Mouse (Mus musculus) midbrain, embryonic 11.5 days (tissue): ENCODE measurements around the gene Dand5. TPM values are rescaled to one million over a fixed set of nuclear protein-coding genes. Genes with fewer than 3 reads are reported as not detected.

Experiments used
- ATAC-seq: fragments of 200-750 bp; cut with Nextera tagmentation; 2 replicates; pipeline ENCODE4 v1.8.0; 2017; ENCODE audit warnings: moderate TSS enrichment, moderate library complexity; ENCODE audit not compliant: low FRiP score
- DNase-seq: peaks from one replicate; pipeline ENCODE4 v3.0.0; 2015; ENCODE audit warnings: low spot score; ENCODE audit errors: missing footprints
- H3K27ac ChIP-seq: fragments of 300-500 bp; sonication (generic); 2 replicates; pipeline ENCODE4 v1.5.1; 2014; ENCODE audit warnings: low read depth, low read length
- H3K27me3 ChIP-seq: fragments of 300-500 bp; sonication (generic); 2 replicates; pipeline ENCODE4 v1.6.1; 2014; ENCODE audit warnings: mild to moderate bottlenecking, low read length, moderate library complexity, mixed read lengths; ENCODE audit not compliant: control insufficient read depth, insufficient read depth
- H3K36me3 ChIP-seq: fragments of 300-500 bp; sonication (generic); 2 replicates; pipeline ENCODE4 v1.6.1; 2014; ENCODE audit warnings: mild to moderate bottlenecking, low read length, moderate library complexity, mixed read lengths; ENCODE audit not compliant: control insufficient read depth, insufficient read depth
- H3K4me1 ChIP-seq: fragments of 300-500 bp; sonication (generic); 2 replicates; pipeline ENCODE4 v1.6.1; 2014; ENCODE audit warnings: low read length; ENCODE audit not compliant: control insufficient read depth, insufficient read depth
- H3K4me2 ChIP-seq: fragments of 300-500 bp; sonication (generic); 2 replicates; pipeline ENCODE4 v1.6.1; 2014; ENCODE audit warnings: mild to moderate bottlenecking, moderate library complexity
- H3K4me3 ChIP-seq: fragments of 300-500 bp; sonication (generic); 2 replicates; pipeline ENCODE4 v1.5.1; 2014; ENCODE audit warnings: low read depth, low read length
- H3K9ac ChIP-seq: fragments of 300-500 bp; sonication (generic); 2 replicates; pipeline ENCODE4 v1.6.1; 2014; ENCODE audit warnings: low read length
- H3K9me3 ChIP-seq: fragments of 300-500 bp; sonication (generic); 2 replicates; pipeline ENCODE4 v1.6.1; 2016; ENCODE audit warnings: low read length; ENCODE audit not compliant: control insufficient read depth
- WGBS: fragments of 180-500 bp; shearing (Covaris S2); extraction: QIAGEN DNeasy Blood & Tissue Kit; methylation state at CpG from one replicate; pipeline ENCODE4 v1.1.7; 2014; 5-methylcytosine and 5-hydroxymethylcytosine counted together
- polyA plus RNA-seq: library from polyadenylated mRNA; unstranded; fragments of >200 nt; fragmentation: Nextera tagmentation; extraction: Ambion mirVana; gene quantifications from 2 replicates; pipeline ENCODE4 v1.2.1, GENCODE M21; 2014

Dand5 gene
- 3.9 and 4.6 TPM in 2 replicates for polyA plus RNA-seq

DNA sequence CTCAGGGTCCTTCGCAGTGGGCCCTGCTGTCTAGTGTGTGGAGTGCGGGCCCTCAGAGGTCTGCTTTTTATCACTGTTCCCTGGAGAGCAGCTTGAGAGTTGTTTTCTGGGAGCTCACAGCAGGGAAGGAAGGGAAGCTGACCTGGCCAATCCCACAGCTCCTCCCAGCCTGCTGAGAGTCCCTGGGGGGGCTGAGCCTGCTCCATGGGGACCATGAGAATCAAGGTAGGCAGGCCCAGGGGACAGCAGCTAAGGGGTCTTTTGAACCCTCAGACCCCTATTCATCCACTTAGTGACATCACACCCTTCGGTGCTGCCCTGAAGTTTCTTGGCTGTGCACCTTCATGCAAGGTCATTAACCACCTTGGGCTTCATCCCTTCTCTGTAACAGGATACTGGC is at the start of gene Dand5:
Dand5 (minus strand) TSS at position 101 of the 400 bp plus-strand sequence.
- 25% methylated on average over 3 of the region's 3 CpGs for WGBS
- no peak within 1 kb of the TSS for H3K9ac ChIP-seq
- no peaks in the 10 kb centered on the region for H3K9me3 ChIP-seq
- H3K4me1 ChIP-seq = no peaks in the 10 kb centered on the region
- H3K36me3 ChIP-seq = no peaks in the 10 kb centered on the region
- H3K27ac ChIP-seq = no peak within 1 kb of the TSS
- DNase-seq = no peak
- peak within 1 kb of the TSS; percentile 37 for H3K4me2 ChIP-seq
- ATAC-seq = no peak
- no peaks in the 10 kb centered on the region for H3K27me3 ChIP-seq
- H3K4me3 ChIP-seq = no peak within 1 kb of the TSS

DNA sequence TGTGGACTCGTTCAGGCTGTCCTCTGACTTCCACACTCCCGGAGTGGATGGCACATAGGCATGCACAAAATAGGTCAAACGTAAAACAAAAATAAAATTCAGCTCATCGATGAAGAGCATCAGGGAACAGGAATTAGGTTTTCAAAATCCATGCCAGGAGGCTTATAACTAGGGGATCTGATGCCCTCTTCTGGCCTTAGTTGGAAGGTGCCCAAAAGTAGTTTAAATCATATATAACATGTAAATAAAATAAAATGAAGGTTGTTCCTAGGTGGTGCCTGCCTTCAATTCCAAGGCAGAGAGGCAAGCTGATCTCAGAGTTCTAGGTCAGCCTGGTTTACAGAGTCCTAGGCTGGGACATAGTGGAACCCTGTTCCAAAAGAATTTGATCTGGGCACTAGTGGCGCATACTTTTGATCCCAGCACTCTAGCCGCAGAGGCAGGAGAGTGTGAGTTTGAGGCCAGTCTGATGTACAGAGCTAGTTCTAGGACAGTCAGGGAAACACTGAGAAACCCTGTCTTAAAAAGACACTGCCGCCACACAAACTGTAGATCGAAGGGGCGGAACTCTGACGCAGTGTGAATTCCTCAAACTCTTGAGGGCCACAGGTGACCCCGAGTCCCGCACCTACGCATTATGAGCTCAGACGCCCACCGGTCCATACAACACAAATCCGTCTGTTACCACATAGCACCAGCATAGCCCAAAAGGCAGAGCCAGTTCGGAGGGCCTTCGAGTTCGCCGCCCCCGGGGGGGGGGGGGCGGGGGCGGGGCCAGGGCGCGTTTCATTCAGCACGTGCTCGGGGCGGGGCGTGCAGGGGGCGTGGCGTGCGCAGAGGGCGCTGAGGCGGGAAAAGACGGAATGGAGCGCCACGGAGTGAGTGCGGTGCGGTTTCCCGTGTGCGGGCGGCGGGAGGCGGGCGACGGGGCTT is 49.0 kb upstream of the Dand5 start, which contains the start of gene Syce2:
Syce2 (plus strand) TSS at position 736 of the 933 bp plus-strand sequence.
- Histone ChIP-seq H3K9me3 (no peaks in the 10 kb centered on the region), H3K4me2 (peak within 1 kb of the TSS; percentile 71), H3K36me3 (peaks cover 16% of the 10 kb centered on the region), H3K27ac (no peak within 1 kb of the TSS), H3K9ac (peak within 1 kb of the TSS; percentile 66), H3K4me3 (peak within 1 kb of the TSS; percentile 31), H3K4me1 (peaks cover 6% of the 10 kb centered on the region; the same call in 1 of the 2 replicates), H3K27me3 (peaks cover 8% of the 10 kb centered on the region)
- WGBS = 19% methylated on average over 42 of the region's 46 CpGs
- ATAC-seq = peak; percentile 73
- peak; percentile 95 for DNase-seq

DNA sequence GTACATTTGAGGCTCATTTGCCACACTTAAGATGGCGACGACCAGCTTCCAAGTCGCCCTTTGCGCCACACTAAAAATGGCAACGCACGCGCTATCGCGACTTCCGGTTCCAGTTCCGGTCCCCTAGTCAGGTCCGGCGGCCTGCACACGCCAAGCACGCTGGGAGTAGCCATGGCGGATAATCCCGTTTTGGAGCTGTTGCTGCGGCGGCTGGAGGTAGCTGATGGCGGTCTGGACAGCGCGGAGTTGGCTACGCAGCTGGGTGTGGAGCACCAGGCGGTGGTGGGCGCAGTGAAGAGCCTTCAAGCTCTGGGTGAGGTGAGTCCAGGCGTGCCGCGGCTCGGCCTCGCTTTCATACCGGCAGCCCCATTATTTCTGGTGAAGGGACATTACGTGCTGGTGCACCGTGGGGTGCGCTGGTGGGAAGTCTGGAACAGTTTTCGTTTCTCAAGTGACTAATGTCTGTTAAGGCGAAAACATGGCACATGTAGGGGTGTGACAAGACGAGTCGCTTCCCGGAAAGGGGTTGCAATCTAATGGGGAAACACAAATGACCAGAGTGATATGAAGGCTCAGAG is 34.3 kb upstream of the Dand5 start, which contains the start of gene Farsa:
Farsa (plus strand) TSS at position 126 of the 578 bp plus-strand sequence.
- H3K4me1 ChIP-seq = peaks cover 11% of the 10 kb centered on the region
- WGBS = under 1% methylated on average over 39 of the region's 39 CpGs
- peak within 1 kb of the TSS; percentile 86 for H3K9ac ChIP-seq
- DNase-seq (peak; percentile 99), ATAC-seq (peak; percentile 92)
- H3K4me3 ChIP-seq = peak within 1 kb of the TSS; percentile 93
- no peaks in the 10 kb centered on the region for H3K27me3 ChIP-seq
- H3K36me3 ChIP-seq = peaks cover 8% of the 10 kb centered on the region; the same call in 1 of the 2 replicates
- H3K4me2 ChIP-seq = peak within 1 kb of the TSS; percentile 94
- no peaks in the 10 kb centered on the region for H3K9me3 ChIP-seq
- no peak within 1 kb of the TSS; the same call in 1 of the 2 replicates for H3K27ac ChIP-seq

DNA sequence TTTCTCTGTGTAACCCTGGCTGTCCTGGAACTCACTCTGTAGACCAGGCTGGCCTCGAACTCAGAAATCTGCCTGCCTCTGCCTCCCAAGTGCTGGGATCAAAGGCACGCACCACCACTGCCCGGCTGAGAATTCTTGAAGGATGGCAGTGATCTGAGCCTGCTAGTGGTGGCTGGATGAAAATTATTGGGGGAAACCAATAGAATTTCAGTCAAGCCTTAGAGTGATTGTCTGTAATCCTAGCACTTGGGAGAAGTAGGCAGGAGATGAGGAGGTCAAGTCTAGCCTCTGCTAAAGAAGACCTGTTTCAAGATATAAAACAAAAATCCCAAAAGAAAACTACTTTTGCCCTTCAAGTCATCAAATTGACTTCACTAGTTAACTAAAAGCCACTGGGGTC is 33.8 kb upstream of the Dand5 start:
- H3K36me3 ChIP-seq = peaks cover 6% of the 10 kb centered on the region; the same call in 1 of the 2 replicates
- no peak overlapping the region for H3K27ac ChIP-seq
- WGBS = 87% methylated on average over 3 of the region's 3 CpGs

DNA sequence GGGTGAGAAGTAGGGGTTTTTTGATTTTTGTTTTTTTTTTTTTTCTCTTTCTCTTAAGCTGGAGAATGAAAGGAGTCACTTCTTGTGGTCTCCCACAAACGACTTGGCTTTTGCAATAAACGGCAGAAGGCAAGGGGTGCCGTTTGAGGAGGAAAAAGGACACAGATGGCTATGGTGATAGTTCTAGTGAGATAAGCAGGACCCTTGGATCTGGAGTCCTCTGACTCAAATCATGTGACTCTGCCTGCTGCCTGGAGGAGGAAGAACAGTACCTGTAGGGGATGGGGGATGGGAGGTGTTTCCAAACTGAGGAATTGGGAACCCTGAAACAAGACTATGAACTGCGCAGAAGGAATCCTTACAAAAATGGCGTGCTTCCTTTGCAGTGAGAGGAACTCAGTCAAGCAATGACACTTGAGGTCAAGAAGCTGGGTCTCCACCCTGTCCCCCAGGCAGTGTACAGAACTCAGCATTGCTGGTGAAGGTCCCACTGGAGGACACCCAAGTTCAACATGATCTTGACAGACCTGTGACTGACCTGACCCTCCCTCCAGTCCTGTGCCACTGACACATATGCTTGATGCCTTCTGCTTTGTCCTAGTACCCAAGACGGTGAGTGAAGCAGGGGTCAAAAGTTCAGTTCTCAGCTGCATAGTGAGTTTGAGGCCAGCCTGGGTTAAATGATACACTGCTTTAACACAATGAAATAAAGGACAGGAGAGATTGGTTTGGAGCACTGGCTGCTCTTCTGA is 25.2 kb upstream of the Dand5 start:
- ATAC-seq (no peak), DNase-seq (no peak)
- H3K27ac ChIP-seq = 0 out of 2 replicates have a peak overlapping the region, but pooled peaks have one; percentile 21

More for the DNA sequence above, 33.8 kb upstream of the Dand5 start:
- H3K9me3 ChIP-seq = no peaks in the 10 kb centered on the region
- ATAC-seq (peak; percentile 52), DNase-seq (no peak)
- H3K4me2 ChIP-seq = peak overlapping the region; percentile 94; the same call in 1 of the 2 replicates
- peaks cover 11% of the 10 kb centered on the region for H3K4me1 ChIP-seq
- no peak overlapping the region for H3K9ac ChIP-seq
- no peak overlapping the region; the same call in 1 of the 2 replicates for H3K4me3 ChIP-seq
- H3K27me3 ChIP-seq = no peaks in the 10 kb centered on the region

DNA sequence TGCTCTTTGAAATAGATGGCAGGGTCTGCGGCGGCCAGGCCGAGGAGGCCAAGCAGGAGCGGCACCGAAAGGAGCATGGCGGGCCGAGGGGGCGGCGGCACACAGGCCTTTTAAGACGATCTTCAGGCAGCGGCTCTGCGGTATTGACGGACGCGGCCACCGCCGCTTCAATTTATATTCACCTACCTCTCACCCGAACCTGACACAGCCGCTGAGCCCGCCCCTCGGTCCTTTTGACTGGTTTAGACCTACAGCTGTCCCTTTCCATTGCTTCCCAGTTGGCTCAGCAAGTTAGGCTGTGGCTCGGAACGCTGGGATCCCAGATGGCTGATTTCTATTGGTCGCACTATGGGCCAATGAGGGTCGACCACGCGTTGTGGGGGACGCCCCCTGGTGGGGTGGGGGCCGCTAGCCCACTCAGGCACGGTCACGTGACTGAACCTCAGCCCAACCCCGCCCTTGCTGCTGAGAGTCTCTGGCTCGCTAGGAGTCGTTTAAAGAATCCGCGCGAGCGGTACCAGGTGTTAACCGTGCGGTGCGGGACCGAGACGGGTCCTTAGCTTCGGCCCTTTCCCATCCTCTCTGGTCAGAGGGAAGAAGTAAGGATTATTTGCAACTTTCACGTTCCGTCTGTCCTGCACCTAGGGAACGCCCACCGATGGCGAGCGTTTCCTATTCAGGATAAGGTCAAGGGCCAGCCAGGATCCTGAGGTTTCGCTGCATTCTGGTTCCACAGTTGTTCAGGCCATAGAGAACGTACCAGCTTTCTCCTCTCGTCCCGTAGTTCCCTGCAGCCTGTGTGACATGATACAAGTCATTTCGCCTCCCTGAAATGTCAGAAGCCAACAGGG is 24.3 kb upstream of the Dand5 start, which contains the start of gene Calr:
Calr (minus strand) TSS at position 213 of the 851 bp plus-strand sequence.
- WGBS = 1% methylated on average over 55 of the region's 55 CpGs
- Histone ChIP-seq H3K9me3 (no peaks in the 10 kb centered on the region), H3K27me3 (no peaks in the 10 kb centered on the region), H3K9ac (peak within 1 kb of the TSS; percentile 98), H3K27ac (peak within 1 kb of the TSS; percentile 77), H3K4me3 (peak within 1 kb of the TSS; percentile 97), H3K36me3 (peaks cover 27% of the 10 kb centered on the region), H3K4me2 (peak within 1 kb of the TSS; percentile 78), H3K4me1 (peaks cover 18% of the 10 kb centered on the region)
- ATAC-seq (peak; percentile 99), DNase-seq (peak; percentile 100)

More for the DNA sequence above, 25.2 kb upstream of the Dand5 start:
- Histone ChIP-seq H3K4me2 (peak overlapping the region; percentile 65), H3K36me3 (peaks cover 20% of the 10 kb centered on the region), H3K4me3 (peak overlapping the region; percentile 97), H3K9ac (peak overlapping the region; percentile 72), H3K27me3 (no peaks in the 10 kb centered on the region), H3K4me1 (peaks cover 18% of the 10 kb centered on the region), H3K9me3 (no peaks in the 10 kb centered on the region)
- 61% methylated on average over 6 of the region's 6 CpGs for WGBS

DNA sequence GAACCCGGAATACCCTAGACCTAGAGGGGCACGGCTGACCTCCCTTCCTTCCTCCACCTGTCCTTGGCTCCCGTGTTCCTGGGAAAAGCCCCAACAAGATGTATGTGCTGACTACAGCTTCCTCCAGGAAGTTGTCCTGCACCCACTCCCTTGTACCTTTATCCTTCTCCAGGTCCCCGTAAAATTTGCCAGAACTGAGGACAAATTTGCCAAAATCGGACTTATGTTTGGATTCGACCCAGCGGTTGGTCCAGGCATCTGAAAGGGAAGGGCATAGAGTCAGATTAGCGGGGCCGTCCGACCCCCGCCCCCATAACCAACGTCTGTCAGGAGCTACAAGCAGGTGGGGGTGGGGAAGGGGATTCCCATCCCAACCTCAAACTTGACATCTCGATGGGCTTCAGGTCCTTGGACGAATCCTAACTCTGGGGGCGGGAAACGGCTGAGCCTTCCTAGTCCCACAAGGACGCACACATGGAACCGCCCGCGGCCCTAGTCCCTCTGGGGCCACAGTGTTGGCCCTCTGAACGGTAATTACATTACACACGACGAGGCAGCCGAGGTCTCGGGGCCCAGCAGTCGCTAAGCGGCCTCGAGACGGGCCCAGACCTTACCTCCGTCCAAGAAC is 23.6 kb upstream of the Dand5 start:
- 2% methylated on average over 30 of the region's 30 CpGs for WGBS
- ATAC-seq = no peak; the same call in 1 of the 2 replicates
- peaks cover 18% of the 10 kb centered on the region for H3K4me1 ChIP-seq
- no peaks in the 10 kb centered on the region for H3K9me3 ChIP-seq
- H3K9ac ChIP-seq = peak overlapping the region; percentile 98
- H3K4me2 ChIP-seq = peak overlapping the region; percentile 78
- peaks cover 31% of the 10 kb centered on the region for H3K36me3 ChIP-seq
- H3K27ac ChIP-seq = peak overlapping the region; percentile 77
- no peaks in the 10 kb centered on the region for H3K27me3 ChIP-seq
- DNase-seq = no peak
- H3K4me3 ChIP-seq = peak overlapping the region; percentile 97
